Mouse (Mus musculus) thymus, postnatal 14 days (tissue): ENCODE results near the gene Emx1.

Experiments used
- DNase-seq: peaks from one replicate; pipeline ENCODE4 v3.0.0; 2021

Emx1 gene

DNA sequence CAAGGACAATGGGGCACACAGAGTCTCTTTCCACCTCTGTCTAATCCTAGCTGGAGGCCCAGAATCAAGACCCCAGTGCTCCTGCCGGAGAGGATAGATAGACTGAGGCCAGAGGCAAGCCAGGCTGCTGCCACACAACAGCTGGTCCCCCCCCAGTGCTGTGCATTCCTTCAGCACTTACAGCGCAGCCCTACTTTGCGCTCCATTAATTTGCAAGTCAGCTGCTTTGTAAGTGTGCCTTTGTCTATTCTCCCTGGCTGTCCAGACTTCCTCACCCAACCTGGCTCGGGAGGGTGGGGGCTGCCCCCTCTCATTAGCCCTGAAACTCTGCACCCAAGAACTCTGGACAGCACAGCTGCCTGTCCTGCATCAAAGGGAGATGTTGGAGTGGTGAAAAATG, 44.8 kb downstream of the Emx1 start:
- no peak for DNase-seq

DNA sequence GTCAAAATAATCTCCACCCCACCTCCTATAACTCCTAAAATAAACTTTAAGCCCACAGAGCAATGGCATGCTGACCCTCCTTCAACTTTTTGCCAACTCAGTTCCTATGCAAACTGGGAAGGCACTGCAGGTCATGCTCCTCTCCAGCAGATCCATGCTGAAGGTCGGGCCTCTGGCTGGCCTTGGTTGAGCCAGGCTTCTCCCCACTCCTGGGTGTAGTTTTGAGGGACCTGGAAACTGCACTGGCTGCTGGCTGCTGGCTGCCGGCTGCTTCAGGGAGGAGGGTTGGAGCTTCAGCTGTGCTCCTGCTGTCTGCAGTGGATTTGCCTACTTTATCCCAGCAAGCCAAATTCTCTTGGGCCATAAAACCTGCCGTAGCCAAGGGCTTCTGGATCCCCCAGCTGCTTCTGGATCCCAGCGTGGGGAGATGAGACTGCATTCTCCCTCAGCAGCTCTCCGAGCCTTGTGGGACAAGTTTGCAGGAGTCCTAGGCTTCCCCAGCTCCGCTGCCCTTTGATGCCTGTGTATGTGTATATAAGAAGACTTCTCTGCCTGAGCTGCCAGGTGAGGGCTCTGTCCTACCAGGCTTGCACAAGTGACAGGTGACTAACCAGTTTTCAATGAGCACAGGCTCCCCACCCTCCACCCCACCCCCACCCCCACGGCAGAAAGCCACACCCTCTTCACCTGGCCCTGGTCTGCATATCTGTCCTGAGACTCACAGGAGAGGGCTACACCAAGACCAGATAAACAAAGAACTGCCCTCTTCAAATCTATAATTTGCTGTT, 45.8 kb downstream of the Emx1 start:
- DNase-seq, result no peak

DNA sequence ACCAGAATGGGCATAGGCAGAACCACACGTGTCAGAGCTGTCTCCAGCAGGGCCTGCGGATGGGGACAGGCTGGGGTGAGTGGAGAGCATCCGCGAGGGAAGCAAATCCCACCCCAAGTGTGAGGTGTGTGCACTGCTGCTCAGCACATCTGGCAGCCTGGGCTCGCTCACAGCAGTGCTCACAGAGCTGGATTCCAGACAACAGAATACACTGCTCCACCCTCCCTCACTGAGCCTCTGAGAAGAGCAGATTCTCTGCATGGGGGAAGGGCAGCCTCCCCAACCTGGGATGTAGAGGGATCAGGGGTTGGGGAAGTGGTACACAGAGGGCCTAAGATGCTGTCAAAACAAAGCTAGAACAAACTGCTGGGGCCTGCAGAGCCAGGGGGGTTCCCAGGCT, 47.6 kb downstream of the Emx1 start:
- DNase-seq, result no peak

DNA sequence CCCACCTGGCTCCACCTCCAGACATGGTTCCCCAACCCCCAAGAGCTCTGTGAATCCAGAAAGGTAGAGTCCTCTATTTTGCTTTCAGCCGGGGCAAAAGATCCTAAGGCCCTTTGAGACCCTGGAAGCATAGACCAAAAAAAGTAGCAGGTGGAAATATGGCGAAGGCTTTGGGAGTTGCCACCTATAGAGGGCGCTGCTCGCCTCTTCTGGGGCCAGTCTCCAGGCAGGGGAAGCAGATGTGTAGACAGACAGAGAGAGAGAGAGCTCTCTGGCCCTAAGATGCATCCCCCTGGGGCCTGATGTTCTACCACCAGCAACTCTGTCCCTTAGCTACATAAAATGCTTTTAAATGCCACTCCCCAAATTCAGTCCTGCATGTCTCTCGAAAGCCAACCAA, 49.8 kb downstream of the Emx1 start:
- DNase-seq, result peak; percentile 35

DNA sequence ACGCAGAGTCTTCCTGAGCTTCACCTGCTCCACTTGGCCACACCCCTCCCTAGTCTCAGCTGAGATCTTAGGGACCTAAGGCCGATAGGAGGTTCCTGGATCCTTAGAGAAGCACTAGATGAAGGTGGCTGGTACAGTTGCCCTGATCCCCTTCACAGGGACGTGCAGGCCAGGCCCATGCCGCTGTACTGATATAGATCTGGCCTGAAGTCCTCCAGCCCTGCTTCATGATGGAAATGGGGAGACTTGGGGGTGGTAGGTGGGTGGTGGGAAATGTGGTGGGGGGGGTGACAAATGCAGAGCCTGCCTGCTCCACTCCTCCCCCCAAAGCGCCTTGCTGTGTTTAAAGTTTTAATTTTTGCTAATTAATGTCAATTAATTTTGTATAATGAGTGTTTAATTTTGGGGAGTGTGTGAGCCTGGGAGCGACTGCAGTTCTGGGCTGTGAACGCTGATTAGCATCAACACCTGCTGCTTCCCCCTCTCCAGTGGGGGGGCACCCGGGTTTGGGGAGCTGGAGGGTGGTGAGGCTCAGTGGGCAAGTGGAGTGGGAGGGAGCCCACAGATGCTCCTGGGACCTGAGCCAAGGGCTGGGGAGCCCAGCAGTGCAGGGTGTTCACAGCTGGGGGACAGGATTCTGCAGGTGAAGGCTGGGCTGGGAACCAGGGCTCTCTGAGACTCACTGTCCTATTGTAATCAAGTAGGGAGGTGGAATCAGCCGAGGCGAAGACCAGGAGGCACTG, 50.5 kb downstream of the Emx1 start:
- DNase-seq, result peak; percentile 24

DNA sequence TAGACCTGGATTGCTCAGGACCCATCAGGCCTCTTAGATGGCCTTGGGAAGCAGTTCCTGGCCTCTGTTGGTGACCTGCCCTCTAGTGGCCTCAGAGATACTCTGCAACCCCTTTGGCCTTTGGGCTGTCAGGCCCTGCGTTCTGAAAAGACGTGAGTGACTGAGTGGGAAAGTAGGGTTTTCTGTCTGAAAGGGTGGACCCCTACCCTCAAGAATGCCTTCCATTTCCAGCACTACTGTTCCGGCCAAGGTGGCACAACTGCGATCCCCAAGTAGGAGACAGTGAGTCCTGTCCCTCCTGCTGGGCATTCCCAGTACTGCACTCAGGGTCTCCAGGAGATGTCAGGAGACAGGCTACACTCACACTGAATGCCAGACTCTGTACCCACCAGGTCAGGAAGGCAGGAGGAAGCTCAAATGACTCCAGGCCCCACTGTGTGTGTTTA, 51.8 kb downstream of the Emx1 start:
- DNase-seq, result peak; percentile 65

DNA sequence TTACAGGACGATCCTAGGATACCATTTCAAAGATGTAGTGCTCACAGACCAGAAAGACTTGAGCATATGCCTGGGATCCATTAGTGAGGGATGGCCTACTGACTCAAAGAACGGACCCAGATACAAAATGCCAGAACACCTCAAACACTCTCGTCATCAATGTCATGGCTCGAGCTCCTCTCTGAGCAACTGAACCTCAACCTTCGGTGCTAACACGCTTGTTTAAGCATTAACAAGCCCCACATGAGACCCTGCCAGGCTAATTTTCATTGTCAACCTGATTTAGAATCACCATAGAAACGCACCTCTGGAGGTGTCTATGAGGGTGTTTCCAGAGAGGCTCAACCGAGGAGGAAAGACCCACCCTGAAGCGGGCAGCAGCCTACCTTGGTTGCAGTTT, 62.6 kb downstream of the Emx1 start:
- no peak for DNase-seq

DNA sequence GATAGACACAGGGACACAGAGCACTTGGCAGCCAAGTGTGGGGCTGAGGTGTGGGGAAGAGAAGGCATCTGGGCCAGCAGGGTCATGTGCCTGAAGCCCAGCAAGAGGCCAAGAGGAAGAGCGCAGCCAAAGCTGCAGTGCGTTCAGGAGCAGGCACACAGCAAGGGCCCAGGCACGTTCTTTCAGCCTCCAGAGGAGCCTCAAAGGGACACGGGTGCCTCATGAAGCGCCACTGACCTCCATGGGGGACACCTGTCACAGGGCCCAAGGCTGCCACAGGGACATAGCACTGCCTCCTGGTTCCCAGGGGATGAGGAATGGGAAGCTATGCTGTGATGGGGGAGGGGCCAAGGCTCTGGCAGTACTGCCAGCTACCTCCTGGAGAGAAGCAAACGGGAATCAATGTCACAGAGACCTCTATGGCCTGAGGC, 63.6 kb downstream of the Emx1 start:
- no peak for DNase-seq

DNA sequence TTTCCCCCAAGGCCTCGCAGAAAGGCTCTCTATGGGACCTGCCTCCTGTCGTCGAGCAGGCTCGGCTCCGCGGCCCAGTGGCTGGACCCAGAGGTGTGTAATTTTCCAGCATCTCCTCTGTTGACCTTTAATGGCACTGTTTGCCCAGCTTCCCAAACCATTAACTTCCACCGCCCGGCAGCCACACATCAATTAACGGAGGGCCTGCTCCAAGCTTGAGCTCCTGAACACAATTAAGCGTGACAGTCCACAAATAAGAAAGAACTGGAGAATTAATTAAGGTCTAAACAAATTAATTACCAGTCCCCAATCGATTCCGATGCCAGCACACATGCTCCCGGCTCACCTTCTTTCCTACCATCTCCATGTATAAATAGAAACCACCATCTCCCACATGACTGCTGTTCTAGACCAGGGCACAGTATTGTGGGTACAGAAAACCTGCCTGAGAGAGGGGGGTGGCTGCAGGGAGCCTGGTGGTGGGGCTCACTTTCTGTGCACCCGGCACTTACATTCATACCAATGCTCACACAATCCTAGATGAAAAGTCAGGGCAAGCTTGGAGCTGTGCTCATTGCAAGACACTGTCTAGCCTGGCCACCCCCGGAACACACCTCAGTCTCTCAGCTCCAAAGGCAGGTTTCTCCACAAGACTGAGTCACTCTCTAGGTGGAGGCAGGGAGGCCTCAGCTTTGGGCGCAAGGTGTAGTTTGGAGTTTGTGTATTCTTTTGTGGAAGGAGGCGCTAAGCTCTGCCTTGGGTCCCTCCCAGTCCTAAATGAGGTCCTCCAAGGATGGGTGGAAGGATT, 65.2 kb downstream of the Emx1 start:
- no peak for DNase-seq

DNA sequence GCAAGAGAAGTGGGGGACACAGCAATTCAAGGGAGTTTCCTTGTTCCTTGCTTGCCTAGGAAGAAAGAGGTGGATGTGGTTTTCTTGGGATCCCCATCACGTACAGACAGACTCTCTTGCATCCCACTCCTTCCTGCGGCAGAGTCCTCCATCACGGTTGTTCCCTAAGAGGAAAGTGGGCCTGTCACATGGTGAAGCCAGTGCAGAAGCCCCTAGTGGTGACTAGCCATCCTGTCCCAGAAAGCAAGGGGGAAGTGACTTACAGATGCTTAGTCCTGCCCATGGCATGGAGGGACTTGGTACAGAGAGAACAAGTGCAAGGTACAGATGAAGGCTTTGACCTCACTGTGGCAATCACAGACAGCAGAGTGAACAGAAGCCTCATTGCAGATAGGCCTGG, 66.0 kb downstream of the Emx1 start:
- DNase-seq, result no peak
